Mouse (Mus musculus): Measurements from ENCODE around the gene Gm20838. TPM values are rescaled to one million over a fixed set of nuclear protein-coding genes. Genes with fewer than 3 reads are reported as not detected.

Gm20838 gene
- polyA plus RNA-seq (2014; fragmentation: Illumina TruSeq; extraction: RNeasy Lipid Tissue Mini Kit (QIAGEN cat#74804); ENCODE audit: low read depth, low replicate concordance): not detected

DNA sequence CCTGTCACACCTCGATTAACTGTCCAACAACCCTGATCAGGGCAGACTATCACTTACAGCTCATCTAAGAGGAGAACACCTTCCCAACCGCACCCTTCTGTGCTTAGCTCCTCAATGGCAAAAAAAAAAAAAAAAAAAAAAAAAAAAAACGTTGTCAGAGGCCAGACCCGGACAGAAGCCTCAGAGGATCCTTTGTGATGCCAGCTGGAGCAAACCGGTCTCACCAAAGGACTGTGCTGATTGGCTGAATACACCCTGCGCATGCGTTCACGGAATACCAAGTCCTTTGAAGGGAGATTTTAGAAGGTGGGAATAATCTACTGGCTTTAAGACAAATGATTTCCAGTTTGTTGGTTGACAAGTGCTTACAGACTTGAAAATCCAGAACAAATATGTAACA is at the start of gene Gm20838:
Gm20838 (minus strand) TSS at position 101 of the 400 bp plus-strand sequence.

Data from kidney, adult 10 weeks (tissue).